Mouse (Mus musculus): ENCODE measurements around the gene Nkx2-5. TPM values are rescaled to one million over a fixed set of nuclear protein-coding genes. Genes with fewer than 3 reads are reported as not detected.

Nkx2-5 gene
- polyA plus RNA-seq, 1 experiment from 2014 or later, result not detected

DNA sequence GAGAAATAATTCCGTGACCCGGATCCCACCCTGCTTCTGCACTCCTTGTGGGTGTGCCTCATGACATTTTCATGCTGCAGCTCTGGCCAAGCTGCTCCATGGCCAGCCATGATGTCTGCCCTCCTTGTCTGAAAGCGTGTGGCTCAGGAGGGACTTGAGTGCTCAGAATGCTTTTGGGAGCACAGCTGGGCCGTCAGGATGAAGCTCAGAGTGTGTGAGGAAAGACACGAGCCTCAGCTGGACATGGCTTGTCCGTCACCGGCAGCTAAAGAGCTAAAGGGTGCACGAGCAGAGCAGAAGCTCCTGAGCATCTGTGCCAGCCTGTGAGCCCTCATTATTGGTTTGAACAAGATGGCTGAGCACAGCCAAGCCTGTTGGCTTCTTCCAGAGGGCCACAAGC, 28.7 kb upstream of the Nkx2-5 start:
- Histone ChIP-seq H3K9ac (replicated peaks) (no peak overlapping the region), H3K27me3 (no peaks in the 10 kb centered on the region; the same call in 1 of the 2 replicates), H3K36me3 (no peaks in the 10 kb centered on the region), H3K4me3 (no peak overlapping the region), H3K4me2 (replicated peaks) (no peak overlapping the region), H3K27ac (replicated peaks) (no peak overlapping the region), H3K9me3 (no peaks in the 10 kb centered on the region), H3K4me1 (no peaks in the 10 kb centered on the region)
- no peak for ATAC-seq (ENCODE audit: low FRiP score, low read depth)
- 84% methylated on average over 8 of the region's 8 CpGs for WGBS

DNA sequence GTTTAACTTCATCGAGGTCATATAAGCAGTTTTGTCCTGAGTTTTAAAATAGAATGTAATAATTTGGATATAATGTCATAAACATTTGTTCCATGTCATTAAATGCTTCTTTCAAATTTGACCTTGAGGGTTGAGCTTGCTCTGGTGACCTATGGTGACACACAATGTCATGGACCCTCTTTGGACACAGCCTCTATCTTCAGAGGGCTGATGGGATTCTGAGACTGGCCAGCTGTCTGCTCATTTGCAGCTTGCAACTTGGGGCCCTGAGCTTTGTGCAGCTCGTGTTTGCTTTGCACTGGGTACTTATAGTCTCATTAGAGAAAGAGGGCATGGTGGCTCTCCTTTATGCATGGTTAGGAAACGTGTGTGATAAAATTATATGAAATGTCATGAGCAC, 28.1 kb upstream of the Nkx2-5 start:
- WGBS, result 76% methylated on average over 3 of the region's 3 CpGs
- Histone ChIP-seq H3K27ac (replicated peaks) (no peak overlapping the region), H3K4me2 (replicated peaks) (no peak overlapping the region)

DNA sequence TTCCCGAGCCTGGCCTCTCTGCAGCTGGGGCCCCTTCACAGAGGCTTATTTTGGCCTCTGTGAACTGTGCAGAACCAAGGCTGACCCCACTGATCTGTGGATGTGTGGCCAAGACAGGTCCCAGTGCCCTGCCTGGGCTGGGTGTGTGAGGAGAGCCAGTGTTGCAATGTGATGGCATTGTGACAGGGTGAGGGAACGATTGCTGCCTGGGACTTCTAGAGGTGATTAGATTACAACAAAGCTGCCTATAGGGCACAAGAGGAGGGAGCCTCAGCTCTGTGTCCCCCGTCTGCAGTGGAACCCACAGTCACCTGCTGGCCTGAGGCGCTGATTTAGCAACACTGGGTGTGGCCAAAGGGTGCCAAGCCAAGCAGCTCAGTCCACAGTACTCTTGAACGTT, 23.9 kb upstream of the Nkx2-5 start:
- 40% methylated on average over 5 of the region's 5 CpGs for WGBS
- Histone ChIP-seq H3K36me3 (no peaks in the 10 kb centered on the region), H3K27ac (replicated peaks) (no peak overlapping the region), H3K4me2 (replicated peaks) (no peak overlapping the region), H3K27me3 (peaks cover 6% of the 10 kb centered on the region; the same call in 1 of the 2 replicates), H3K9ac (replicated peaks) (no peak overlapping the region), H3K9me3 (no peaks in the 10 kb centered on the region), H3K4me1 (no peaks in the 10 kb centered on the region), H3K4me3 (no peak overlapping the region)
- ATAC-seq (ENCODE audit: low FRiP score, low read depth), result no peak

More for the DNA sequence above, 28.1 kb upstream of the Nkx2-5 start:
- Histone ChIP-seq H3K4me1 (no peaks in the 10 kb centered on the region), H3K9me3 (no peaks in the 10 kb centered on the region), H3K4me3 (no peak overlapping the region), H3K36me3 (no peaks in the 10 kb centered on the region), H3K9ac (replicated peaks) (no peak overlapping the region), H3K27me3 (no peaks in the 10 kb centered on the region; the same call in 1 of the 2 replicates)
- no peak for ATAC-seq (ENCODE audit: low FRiP score, low read depth)

DNA sequence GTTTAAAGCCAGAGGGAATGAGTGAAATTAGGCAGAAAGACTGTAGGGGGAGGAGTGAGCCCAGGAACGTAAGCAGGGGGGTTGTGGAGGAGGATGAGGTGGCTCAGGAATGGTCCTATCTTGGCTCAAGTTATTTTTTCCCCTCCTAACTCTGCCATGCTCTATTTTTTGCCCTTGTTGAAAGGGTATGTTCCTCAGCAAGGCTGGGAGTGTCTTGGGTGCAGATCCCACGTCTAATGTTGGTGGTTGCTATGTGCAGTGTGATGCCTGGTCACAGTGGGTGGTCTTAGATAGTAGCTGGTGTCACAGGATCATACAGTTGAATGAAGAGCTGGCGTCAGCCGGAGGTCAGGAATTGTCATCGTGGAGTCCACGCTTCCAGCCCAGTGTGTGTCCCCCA, 20.3 kb upstream of the Nkx2-5 start:
- 0 out of 2 replicates have a peak, but pooled peaks cover 5% of the 10 kb centered on the region for H3K9me3 ChIP-seq
- H3K27ac ChIP-seq (replicated peaks), result no peak overlapping the region
- H3K4me2 ChIP-seq (replicated peaks), result no peak overlapping the region
- WGBS, result 79% methylated on average over 6 of the region's 6 CpGs
- H3K4me3 ChIP-seq, result no peak overlapping the region
- ATAC-seq (ENCODE audit: low FRiP score, low read depth), result no peak
- H3K36me3 ChIP-seq, result no peaks in the 10 kb centered on the region
- H3K27me3 ChIP-seq, result peaks cover 17% of the 10 kb centered on the region
- H3K4me1 ChIP-seq, result no peaks in the 10 kb centered on the region
- no peak overlapping the region for H3K9ac ChIP-seq (replicated peaks)

DNA sequence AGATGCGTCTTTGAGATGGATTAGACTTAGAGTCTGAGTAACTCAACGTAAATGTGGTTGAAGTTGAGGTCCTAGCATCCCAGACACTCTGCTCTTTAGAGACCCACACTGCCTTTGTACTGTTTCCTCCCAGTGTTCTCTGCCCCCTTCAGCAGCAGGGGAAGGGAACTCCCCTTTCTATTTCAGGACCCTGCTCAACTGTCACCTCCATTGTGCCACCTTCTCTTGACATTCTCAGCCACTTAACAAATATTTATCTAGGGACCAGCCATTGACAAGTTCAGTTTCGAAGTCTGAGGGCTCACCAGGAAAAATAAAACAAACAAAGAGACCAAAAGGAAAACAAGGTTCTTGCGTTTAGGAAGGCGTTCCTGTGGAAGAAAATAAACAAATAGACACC, 19.5 kb upstream of the Nkx2-5 start:
- no peaks in the 10 kb centered on the region for H3K36me3 ChIP-seq
- no peak overlapping the region for H3K4me2 ChIP-seq (replicated peaks)
- no peaks in the 10 kb centered on the region for H3K4me1 ChIP-seq
- no peak for ATAC-seq (ENCODE audit: low FRiP score, low read depth)
- H3K27ac ChIP-seq (replicated peaks), result no peak overlapping the region
- 73% methylated on average over 5 of the region's 5 CpGs for WGBS
- peaks cover 23% of the 10 kb centered on the region for H3K27me3 ChIP-seq
- H3K4me3 ChIP-seq, result no peak overlapping the region
- H3K9me3 ChIP-seq, result 0 out of 2 replicates have a peak, but pooled peaks cover 5% of the 10 kb centered on the region
- H3K9ac ChIP-seq (replicated peaks), result no peak overlapping the region

GRCm38 (mm10) chr17:26861793-26862192, 17.0 kb upstream of the Nkx2-5 start:
- Histone ChIP-seq H3K9ac (replicated peaks) (no peak overlapping the region), H3K36me3 (no peaks in the 10 kb centered on the region), H3K4me1 (no peaks in the 10 kb centered on the region), H3K27me3 (peaks cover 45% of the 10 kb centered on the region), H3K9me3 (0 out of 2 replicates have a peak, but pooled peaks cover 5% of the 10 kb centered on the region), H3K4me3 (no peak overlapping the region), H3K27ac (replicated peaks) (no peak overlapping the region), H3K4me2 (replicated peaks) (no peak overlapping the region)
- WGBS, result 72% methylated on average over 4 of the region's 4 CpGs
- ATAC-seq (ENCODE audit: low FRiP score, low read depth), result no peak

DNA sequence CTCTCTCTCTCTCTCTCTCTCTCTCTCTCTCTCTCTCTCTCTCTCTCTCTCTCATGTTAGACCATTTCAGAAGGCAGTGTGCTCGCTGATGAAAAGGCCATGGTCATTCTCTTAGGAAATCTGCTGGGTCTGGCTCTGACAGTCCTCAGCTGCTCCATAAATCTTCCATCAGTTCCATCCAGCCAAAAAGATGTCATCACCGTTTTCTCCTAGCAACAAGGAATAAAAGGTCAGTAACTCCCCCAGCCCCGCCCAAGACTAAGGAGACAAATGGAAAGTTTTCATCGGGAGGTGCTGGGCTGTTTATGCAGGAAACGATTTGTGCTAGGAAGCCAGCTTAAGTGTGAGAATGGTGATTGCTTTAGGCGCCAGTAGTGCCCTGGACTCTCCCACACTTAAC, 16.6 kb upstream of the Nkx2-5 start:
- H3K4me1 ChIP-seq, result no peaks in the 10 kb centered on the region
- ATAC-seq (ENCODE audit: low FRiP score, low read depth), result no peak
- peaks cover 49% of the 10 kb centered on the region for H3K27me3 ChIP-seq
- H3K9ac ChIP-seq (replicated peaks), result no peak overlapping the region
- 0 out of 2 replicates have a peak, but pooled peaks cover 5% of the 10 kb centered on the region for H3K9me3 ChIP-seq
- H3K27ac ChIP-seq (replicated peaks), result no peak overlapping the region
- no peak overlapping the region for H3K4me3 ChIP-seq
- H3K4me2 ChIP-seq (replicated peaks), result no peak overlapping the region
- 29% methylated on average over 6 of the region's 6 CpGs for WGBS
- no peaks in the 10 kb centered on the region for H3K36me3 ChIP-seq

GRCm38 (mm10) chr17:26860906-26861305, 16.1 kb upstream of the Nkx2-5 start:
- WGBS, result 58% methylated on average over 4 of the region's 4 CpGs
- no peak overlapping the region for H3K27ac ChIP-seq (replicated peaks)

GRCm38 (mm10) chr17:26852262-26852661, 7.5 kb upstream of the Nkx2-5 start:
- Histone ChIP-seq H3K4me2 (replicated peaks) (no peak overlapping the region), H3K27me3 (peaks cover 88% of the 10 kb centered on the region), H3K9ac (replicated peaks) (no peak overlapping the region), H3K4me1 (peaks cover 14% of the 10 kb centered on the region), H3K36me3 (no peaks in the 10 kb centered on the region), H3K27ac (replicated peaks) (no peak overlapping the region), H3K4me3 (no peak overlapping the region), H3K9me3 (no peaks in the 10 kb centered on the region)
- 6% methylated on average over 4 of the region's 4 CpGs for WGBS
- ATAC-seq (ENCODE audit: low FRiP score, low read depth), result no peak

More at GRCm38 (mm10) chr17:26860906-26861305, 16.1 kb upstream of the Nkx2-5 start:
- ATAC-seq (ENCODE audit: low FRiP score, low read depth), result no peak
- H3K4me3 ChIP-seq, result no peak overlapping the region
- H3K4me1 ChIP-seq, result no peaks in the 10 kb centered on the region
- no peaks in the 10 kb centered on the region for H3K36me3 ChIP-seq
- H3K27me3 ChIP-seq, result peaks cover 53% of the 10 kb centered on the region
- no peak overlapping the region for H3K4me2 ChIP-seq (replicated peaks)
- no peak overlapping the region for H3K9ac ChIP-seq (replicated peaks)
- 0 out of 2 replicates have a peak, but pooled peaks cover 5% of the 10 kb centered on the region for H3K9me3 ChIP-seq

GRCm38 (mm10) chr17:26851136-26851460, 6.3 kb upstream of the Nkx2-5 start:
- Histone ChIP-seq H3K36me3 (no peaks in the 10 kb centered on the region), H3K9me3 (no peaks in the 10 kb centered on the region), H3K4me2 (replicated peaks) (no peak overlapping the region), H3K27ac (replicated peaks) (no peak overlapping the region), H3K27me3 (peaks cover 86% of the 10 kb centered on the region), H3K9ac (replicated peaks) (no peak overlapping the region), H3K4me3 (no peak overlapping the region), H3K4me1 (peaks cover 14% of the 10 kb centered on the region)
- 1% methylated on average over 8 of the region's 8 CpGs for WGBS
- ATAC-seq (ENCODE audit: low FRiP score, low read depth), result no peak

DNA sequence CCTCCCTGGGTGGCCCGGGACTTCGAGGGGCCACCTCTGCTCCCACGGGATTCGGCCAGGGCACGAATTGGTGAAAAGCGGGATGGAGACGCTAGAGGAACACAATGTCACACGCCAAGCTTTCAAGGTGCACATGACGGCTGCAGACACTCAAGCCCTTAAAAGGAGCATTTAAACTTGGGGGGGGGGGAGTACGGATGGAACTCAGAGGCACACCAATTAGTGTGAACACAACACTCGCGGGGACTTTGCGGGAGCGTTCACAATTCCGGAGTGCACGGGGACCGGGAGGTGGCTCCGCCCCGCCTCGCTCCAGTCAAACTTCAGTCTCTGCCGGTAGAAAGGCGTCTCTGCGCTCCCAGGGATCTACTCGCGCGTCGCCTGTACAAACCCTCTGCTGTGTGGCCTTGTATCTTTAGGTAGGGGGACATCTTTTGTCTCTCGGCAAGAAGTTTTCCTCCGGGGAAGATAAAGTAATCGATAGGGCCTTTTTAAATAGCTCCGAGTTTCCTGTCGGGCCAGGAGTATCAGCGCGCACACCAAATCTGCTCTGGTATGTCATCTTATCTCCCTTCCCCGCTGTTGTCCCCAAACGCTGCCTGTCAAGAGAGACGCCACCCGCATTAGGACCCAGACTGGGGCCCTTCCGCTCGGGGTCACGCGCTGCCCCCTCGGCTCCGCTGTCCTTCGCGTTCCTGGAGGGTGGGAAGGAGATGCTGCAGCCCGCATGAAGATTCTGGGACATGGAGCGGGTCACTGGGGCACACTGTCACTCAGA, 5.7 kb upstream of the Nkx2-5 start:
- no peak for ATAC-seq (ENCODE audit: low FRiP score, low read depth)
- peaks cover 85% of the 10 kb centered on the region for H3K27me3 ChIP-seq
- H3K36me3 ChIP-seq, result no peaks in the 10 kb centered on the region
- no peak overlapping the region for H3K27ac ChIP-seq (replicated peaks)
- peak overlapping the region; percentile 26 for H3K4me3 ChIP-seq
- no peak overlapping the region for H3K9ac ChIP-seq (replicated peaks)
- H3K9me3 ChIP-seq, result no peaks in the 10 kb centered on the region
- peak overlapping the region; percentile 43 for H3K4me2 ChIP-seq (replicated peaks)
- WGBS, result under 1% methylated on average over 48 of the region's 48 CpGs
- H3K4me1 ChIP-seq, result peaks cover 14% of the 10 kb centered on the region

DNA sequence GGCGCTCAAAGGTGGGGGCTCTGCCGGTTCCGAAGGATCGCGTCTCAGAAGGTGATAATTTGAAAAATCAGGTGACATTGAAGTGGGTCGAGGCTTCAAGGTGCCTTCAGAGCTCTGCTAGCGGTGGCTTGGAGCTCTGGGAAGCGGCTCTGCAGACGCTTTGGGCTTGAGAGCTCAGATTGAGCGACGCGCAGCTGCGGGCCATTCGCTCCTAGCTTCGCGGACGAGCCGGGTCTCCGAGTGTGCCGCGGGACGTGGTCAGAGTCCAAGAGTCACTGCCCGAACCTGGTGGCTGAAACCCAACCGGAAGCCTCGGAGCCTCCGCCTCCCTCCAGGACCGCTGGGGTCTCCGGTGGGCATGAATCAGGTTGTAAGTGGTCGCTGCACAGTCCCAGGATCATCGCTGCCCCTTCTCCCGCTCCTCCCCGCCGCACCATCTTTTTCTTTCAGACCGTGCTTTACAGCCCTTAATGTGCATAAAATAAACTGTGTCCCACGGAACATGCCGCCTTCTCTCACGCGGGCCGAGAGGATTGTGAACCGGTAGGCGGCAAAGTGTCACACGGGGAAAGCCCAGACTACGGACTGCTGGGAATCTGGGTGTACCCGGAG, 5.0 kb upstream of the Nkx2-5 start:
- no peak overlapping the region for H3K27ac ChIP-seq (replicated peaks)
- no peaks in the 10 kb centered on the region for H3K9me3 ChIP-seq
- H3K4me2 ChIP-seq (replicated peaks), result peak overlapping the region; percentile 43
- H3K9ac ChIP-seq (replicated peaks), result no peak overlapping the region
- no peaks in the 10 kb centered on the region for H3K36me3 ChIP-seq
- under 1% methylated on average over 44 of the region's 44 CpGs for WGBS
- peaks cover 89% of the 10 kb centered on the region for H3K27me3 ChIP-seq
- no peak for ATAC-seq (ENCODE audit: low FRiP score, low read depth)
- H3K4me3 ChIP-seq, result peak overlapping the region; percentile 26
- H3K4me1 ChIP-seq, result peaks cover 14% of the 10 kb centered on the region
